Mouse (Mus musculus): ENCODE results near the gene Trim58.

The Trim58 gene

GRCm38 (mm10) chr11:58655151-58655550 lies 14.9 kb downstream of the Trim58 start:
- no peak for DNase-seq (ENCODE audit: low spot score)

DNA sequence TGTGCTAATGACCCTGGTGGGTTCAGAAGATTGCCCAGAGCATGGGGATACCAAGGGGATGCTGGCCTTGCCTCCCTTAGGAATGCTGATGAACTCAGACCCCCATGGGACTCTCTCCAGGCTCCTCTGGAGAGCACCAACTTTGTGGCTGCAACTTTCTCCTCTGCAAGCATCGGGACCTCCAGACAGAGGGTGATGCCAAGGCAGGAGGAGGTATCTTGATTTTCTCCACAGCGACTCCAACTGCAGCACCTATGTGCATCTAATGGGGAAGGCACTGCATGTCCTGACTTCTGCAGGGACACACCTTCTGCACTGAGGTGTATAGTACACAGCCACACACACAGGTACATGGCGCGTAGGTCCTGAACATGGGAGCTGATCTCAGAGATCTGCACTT lies 18.3 kb downstream of the Trim58 start, which contains the start of gene Olfr322:
TSS of gene Olfr322 (plus strand) at position 187 of the 400 bp plus-strand sequence.
- DNase-seq (ENCODE audit: low spot score), result no peak

- DNase-seq (ENCODE audit: low spot score), result no peak
Observed at GRCm38 (mm10) chr11:58669252-58669651, 29.0 kb downstream of the Trim58 start.

- no peak for DNase-seq (ENCODE audit: low spot score)
Observed at GRCm38 (mm10) chr11:58671825-58672224, 31.6 kb downstream of the Trim58 start.

- no peak for DNase-seq (ENCODE audit: low spot score)
Observed at GRCm38 (mm10) chr11:58680799-58681198, 40.5 kb downstream of the Trim58 start, which contains the start of gene Olfr320. Olfr320 (plus strand) TSS chr11:58681099.

- no peak for DNase-seq (ENCODE audit: low spot score)
Observed at GRCm38 (mm10) chr11:58698862-58699261, 58.6 kb downstream of the Trim58 start, which contains the start of gene Olfr319. Olfr319 (plus strand) TSS chr11:58699162.

All from ovary, postnatal 14 days (tissue).